Mouse (Mus musculus) kidney, embryonic 14.5 days (tissue): Measurements from ENCODE around the gene Gm21663. TPM values are rescaled to one million over a fixed set of nuclear protein-coding genes. Genes with fewer than 3 reads are reported as not detected.
"Not testable (repeated sequence)": the region's sequence is repeated elsewhere in the genome, so short reads cannot be mapped to it uniquely, and the experiment has no call there.

Source experiments
- ATAC-seq: fragments of 200-750 bp; cut with Nextera tagmentation; 2 replicates; pipeline ENCODE4 v1.8.0; 2017; ENCODE audit warnings: moderate number of reproducible peaks, mild to moderate bottlenecking, moderate TSS enrichment, moderate library complexity; ENCODE audit not compliant: low FRiP score, low TSS enrichment
- H3K27ac ChIP-seq: fragments of 300-500 bp; sonication (generic); 2 replicates; pipeline ENCODE4 v1.5.1; 2014; ENCODE audit warnings: low read depth, mild to moderate bottlenecking, low read length, moderate library complexity, mixed read lengths
- H3K27me3 ChIP-seq: fragments of 300-500 bp; sonication (generic); 2 replicates; pipeline ENCODE4 v1.6.1; 2014; ENCODE audit warnings: mild to moderate bottlenecking, low read length; ENCODE audit not compliant: control insufficient read depth, insufficient read depth
- H3K36me3 ChIP-seq: fragments of 300-500 bp; sonication (generic); 2 replicates; pipeline ENCODE4 v1.6.1; 2014; ENCODE audit warnings: low read length, mixed read lengths; ENCODE audit not compliant: control insufficient read depth, insufficient read depth
- H3K4me1 ChIP-seq: fragments of 300-500 bp; sonication (generic); 2 replicates; pipeline ENCODE4 v1.6.1; 2014; ENCODE audit warnings: low read length, mixed read lengths; ENCODE audit not compliant: control insufficient read depth, insufficient read depth
- H3K4me2 ChIP-seq: fragments of 300-500 bp; sonication (generic); replicated peaks from 2 replicates; pipeline ENCODE4 v1.6.1; 2014; ENCODE audit warnings: low read depth, mild to moderate bottlenecking, low read length
- H3K4me3 ChIP-seq: fragments of 300-500 bp; sonication (generic); 2 replicates; pipeline ENCODE4 v1.5.1; 2014; ENCODE audit warnings: mild to moderate bottlenecking, low read length
- H3K9ac ChIP-seq: fragments of 300-500 bp; sonication (generic); 2 replicates; pipeline ENCODE4 v1.6.1; 2014; ENCODE audit warnings: low read depth, mild to moderate bottlenecking, low read length, moderate library complexity
- H3K9me3 ChIP-seq: fragments of 300-500 bp; sonication (generic); 2 replicates; pipeline ENCODE4 v1.6.1; 2016; ENCODE audit warnings: low read length; ENCODE audit not compliant: control insufficient read depth
- WGBS: fragments of 180-500 bp; shearing (Covaris S2); extraction: QIAGEN DNeasy Blood & Tissue Kit; methylation state at CpG from one replicate; pipeline ENCODE4 v1.1.7; 2014; 5-methylcytosine and 5-hydroxymethylcytosine counted together
- polyA plus RNA-seq: library from polyadenylated mRNA; unstranded; fragments of >200 nt; fragmentation: Nextera tagmentation; extraction: Ambion mirVana; gene quantifications from 2 replicates; pipeline ENCODE4 v1.2.1, GENCODE M21; 2014

Gene Gm21663
- not detected in 2 replicates for polyA plus RNA-seq

GRCm38 (mm10) chr5:25942281-25942680 lies at the start of gene Gm21663:
Gm21663 (minus strand) TSS chr5:25942381.
- H3K9ac ChIP-seq, H3K4me2 ChIP-seq, H3K4me1 ChIP-seq, H3K36me3 ChIP-seq, H3K27me3 ChIP-seq, H3K27ac ChIP-seq, H3K9me3 ChIP-seq, ATAC-seq, H3K4me3 ChIP-seq: not testable (repeated sequence)
- 59% methylated on average over 2 of the region's 2 CpGs for WGBS

- H3K4me2 ChIP-seq = not testable (repeated sequence)
Measured at GRCm38 (mm10) chr5:25988550-25988949, 46.4 kb upstream of the Gm21663 start, which contains the start of gene Gm21698. Gm21698 (minus strand) TSS chr5:25988650.

GRCm38 (mm10) chr5:25972563-25972962 lies 30.4 kb upstream of the Gm21663 start, which contains the start of gene Gm21680:
Gm21680 (minus strand) TSS chr5:25972663.
- not testable (repeated sequence) for H3K9ac ChIP-seq, H3K36me3 ChIP-seq, H3K4me3 ChIP-seq, H3K4me2 ChIP-seq, H3K27me3 ChIP-seq, H3K4me1 ChIP-seq, ATAC-seq, H3K9me3 ChIP-seq, H3K27ac ChIP-seq
- no CpG with 5 or more reads among the region's 2 CpGs for WGBS

More at GRCm38 (mm10) chr5:25988550-25988949, 46.4 kb upstream of the Gm21663 start, which contains the start of gene Gm21698:
- not testable (repeated sequence) for H3K4me1 ChIP-seq, H3K27ac ChIP-seq, H3K4me3 ChIP-seq, H3K9me3 ChIP-seq, ATAC-seq, H3K36me3 ChIP-seq, H3K9ac ChIP-seq, H3K27me3 ChIP-seq
- no CpG with 5 or more reads among the region's 3 CpGs for whole genome bisulfite sequencing

GRCm38 (mm10) chr5:25957050-25957449 lies 14.9 kb upstream of the Gm21663 start:
- H3K4me3 ChIP-seq, H3K27ac ChIP-seq, H3K4me1 ChIP-seq, H3K27me3 ChIP-seq, H3K9me3 ChIP-seq, H3K9ac ChIP-seq, H3K4me2 ChIP-seq, ATAC-seq, H3K36me3 ChIP-seq: not testable (repeated sequence)
- WGBS = 61% methylated on average over 16 of the region's 17 CpGs

GRCm38 (mm10) chr5:25956611-25957010 lies 14.4 kb upstream of the Gm21663 start:
- H3K4me2 ChIP-seq = peak overlapping the region; percentile 31
- WGBS = 35% methylated on average over 32 of the region's 32 CpGs
- H3K9me3 ChIP-seq, H3K27ac ChIP-seq, H3K4me3 ChIP-seq, H3K9ac ChIP-seq, H3K27me3 ChIP-seq, H3K4me1 ChIP-seq, H3K36me3 ChIP-seq: not testable (repeated sequence)
- ATAC-seq = 0 out of 2 replicates have a peak, but pooled peaks have one; percentile 81

GRCm38 (mm10) chr5:25954317-25954716 lies 12.1 kb upstream of the Gm21663 start, which contains the start of gene Gm21671:
Gm21671 (minus strand) TSS chr5:25954417.
- H3K27me3 ChIP-seq, H3K9me3 ChIP-seq: not testable (repeated sequence)
- WGBS = 68% methylated on average over 2 of the region's 2 CpGs

GRCm38 (mm10) chr5:25945391-25945790 lies 3.2 kb upstream of the Gm21663 start:
- WGBS = 82% methylated on average over 2 of the region's 2 CpGs

More at GRCm38 (mm10) chr5:25954317-25954716, 12.1 kb upstream of the Gm21663 start, which contains the start of gene Gm21671:
- H3K4me3 ChIP-seq, H3K4me1 ChIP-seq, H3K36me3 ChIP-seq, H3K4me2 ChIP-seq, H3K27ac ChIP-seq, H3K9ac ChIP-seq, ATAC-seq: not testable (repeated sequence)

GRCm38 (mm10) chr5:25891321-25891720 lies 50.9 kb downstream of the Gm21663 start:
- no peak for ATAC-seq
- H3K9me3 ChIP-seq = no peaks in the 10 kb centered on the region
- no peak overlapping the region for H3K27ac ChIP-seq
- H3K36me3 ChIP-seq = no peaks in the 10 kb centered on the region
- H3K27me3 ChIP-seq = no peaks in the 10 kb centered on the region
- H3K4me3 ChIP-seq = no peak overlapping the region
- 75% methylated on average over 1 of the region's 1 CpGs for WGBS
- H3K4me2 ChIP-seq = no peak overlapping the region
- no peak overlapping the region for H3K9ac ChIP-seq
- no peaks in the 10 kb centered on the region for H3K4me1 ChIP-seq

More at GRCm38 (mm10) chr5:25945391-25945790, 3.2 kb upstream of the Gm21663 start:
- H3K4me3 ChIP-seq, H3K27me3 ChIP-seq, H3K4me1 ChIP-seq, H3K9ac ChIP-seq, H3K4me2 ChIP-seq, ATAC-seq, H3K36me3 ChIP-seq, H3K9me3 ChIP-seq, H3K27ac ChIP-seq: not testable (repeated sequence)

- ATAC-seq = no peak
Measured at GRCm38 (mm10) chr5:25889746-25890382, 52.3 kb downstream of the Gm21663 start.

More at GRCm38 (mm10) chr5:25889746-25890382, 52.3 kb downstream of the Gm21663 start:
- no peak overlapping the region for H3K9ac ChIP-seq
- no peak overlapping the region for H3K4me3 ChIP-seq
- H3K9me3 ChIP-seq = peaks cover 3% of the 10 kb centered on the region; the same call in 1 of the 2 replicates
- no peaks in the 10 kb centered on the region for H3K36me3 ChIP-seq
- no peak overlapping the region for H3K27ac ChIP-seq
- WGBS = 62% methylated on average over 3 of the region's 3 CpGs
- no peak overlapping the region for H3K4me2 ChIP-seq
- H3K27me3 ChIP-seq = no peaks in the 10 kb centered on the region
- H3K4me1 ChIP-seq = no peaks in the 10 kb centered on the region
